Mouse (Mus musculus) brown adipose tissue, adult 24 weeks (tissue): ENCODE measurements around the gene Thsd7a. TPM values are rescaled to one million over a fixed set of nuclear protein-coding genes. Genes with fewer than 3 reads are reported as not detected.

Experiments used
- H3K27ac ChIP-seq: fragments of 200-500 bp; replicated peaks from 2 replicates; pipeline ENCODE4 v1.5.1; 2012; ENCODE audit warnings: low read depth, mild to moderate bottlenecking, low read length
- H3K4me1 ChIP-seq: fragments of 200-500 bp; 2 replicates; pipeline ENCODE4 v1.6.1; 2012; ENCODE audit warnings: low read length, mixed read lengths; ENCODE audit not compliant: control insufficient read depth, insufficient read depth, insufficient read length
- H3K4me3 ChIP-seq: fragments of 200-500 bp; 2 replicates; pipeline ENCODE4 v1.5.1; 2012; ENCODE audit warnings: low read depth, mild to moderate bottlenecking, low read length, moderate library complexity; ENCODE audit not compliant: insufficient read depth
- polyA plus RNA-seq: library from polyadenylated mRNA; stranded (reverse); fragments of >200 nt; gene quantifications from 2 replicates; pipeline ENCODE4 v1.2.4, GENCODE M21; 2012; ENCODE audit not compliant: missing spikeins, insufficient read depth, insufficient read length

The Thsd7a gene
- polyA plus RNA-seq, 1 experiment, result 1.5 TPM

- Histone ChIP-seq H3K27ac (no peak overlapping the region), H3K4me1 (no peaks in the 10 kb centered on the region), H3K4me3 (no peak overlapping the region)
These were observed 249.3 kb downstream of the Thsd7a start for GRCm38 (mm10) chr6:12499866-12500265.

GRCm38 (mm10) chr6:12493571-12493970 is 255.6 kb downstream of the Thsd7a start:
- Histone ChIP-seq H3K4me1 (no peaks in the 10 kb centered on the region), H3K4me3 (no peak overlapping the region), H3K27ac (no peak overlapping the region)

- Histone ChIP-seq H3K27ac (no peak overlapping the region), H3K4me1 (no peaks in the 10 kb centered on the region), H3K4me3 (no peak overlapping the region)
These were observed 260.3 kb downstream of the Thsd7a start for GRCm38 (mm10) chr6:12488882-12489281.

- H3K4me1 ChIP-seq, result no peaks in the 10 kb centered on the region
- H3K27ac ChIP-seq, result no peak overlapping the region
- H3K4me3 ChIP-seq, result no peak overlapping the region
These were observed 267.6 kb downstream of the Thsd7a start for GRCm38 (mm10) chr6:12481527-12482163.

- Histone ChIP-seq H3K4me1 (no peaks in the 10 kb centered on the region), H3K4me3 (no peak overlapping the region), H3K27ac (no peak overlapping the region)
These were observed 270.9 kb downstream of the Thsd7a start for GRCm38 (mm10) chr6:12478359-12478758.

- Histone ChIP-seq H3K27ac (no peak overlapping the region), H3K4me1 (peaks cover 2% of the 10 kb centered on the region; the same call in 1 of the 2 replicates), H3K4me3 (no peak overlapping the region)
These were observed 278.3 kb downstream of the Thsd7a start for GRCm38 (mm10) chr6:12470935-12471334.

- Histone ChIP-seq H3K27ac (no peak overlapping the region), H3K4me3 (no peak overlapping the region), H3K4me1 (peaks cover 2% of the 10 kb centered on the region; the same call in 1 of the 2 replicates)
These were observed 281.7 kb downstream of the Thsd7a start for GRCm38 (mm10) chr6:12467339-12468124.

- Histone ChIP-seq H3K4me1 (no peaks in the 10 kb centered on the region), H3K27ac (no peak overlapping the region), H3K4me3 (no peak overlapping the region)
These were observed 290.4 kb downstream of the Thsd7a start for GRCm38 (mm10) chr6:12458841-12459240.

- no peaks in the 10 kb centered on the region for H3K4me1 ChIP-seq
- no peak overlapping the region for H3K27ac ChIP-seq
- H3K4me3 ChIP-seq, result no peak overlapping the region
These were observed 291.8 kb downstream of the Thsd7a start for GRCm38 (mm10) chr6:12457451-12457850.

GRCm38 (mm10) chr6:12454876-12455485 is 294.2 kb downstream of the Thsd7a start:
- H3K4me1 ChIP-seq, result no peaks in the 10 kb centered on the region
- no peak overlapping the region for H3K4me3 ChIP-seq
- no peak overlapping the region for H3K27ac ChIP-seq

GRCm38 (mm10) chr6:12454132-12454531 is 295.1 kb downstream of the Thsd7a start:
- H3K27ac ChIP-seq, result no peak overlapping the region
- H3K4me3 ChIP-seq, result no peak overlapping the region

GRCm38 (mm10) chr6:12448851-12449250 is 300.4 kb downstream of the Thsd7a start:
- Histone ChIP-seq H3K27ac (no peak overlapping the region), H3K4me3 (no peak overlapping the region), H3K4me1 (no peaks in the 10 kb centered on the region)

More at GRCm38 (mm10) chr6:12454132-12454531, 295.1 kb downstream of the Thsd7a start:
- no peaks in the 10 kb centered on the region for H3K4me1 ChIP-seq

- Histone ChIP-seq H3K4me3 (no peak overlapping the region), H3K4me1 (no peaks in the 10 kb centered on the region), H3K27ac (no peak overlapping the region)
These were observed 303.7 kb downstream of the Thsd7a start for GRCm38 (mm10) chr6:12445486-12445885.

- Histone ChIP-seq H3K27ac (no peak overlapping the region), H3K4me1 (no peaks in the 10 kb centered on the region), H3K4me3 (no peak overlapping the region)
These were observed 309.6 kb downstream of the Thsd7a start for GRCm38 (mm10) chr6:12439561-12439960.

- Histone ChIP-seq H3K27ac (no peak overlapping the region), H3K4me3 (no peak overlapping the region)
These were observed 330.1 kb downstream of the Thsd7a start for GRCm38 (mm10) chr6:12419070-12419469.

More at GRCm38 (mm10) chr6:12419070-12419469, 330.1 kb downstream of the Thsd7a start:
- H3K4me1 ChIP-seq, result no peaks in the 10 kb centered on the region
